Mouse (Mus musculus) lung, embryonic 16.5 days (tissue): ENCODE results near the gene Ephb6. TPM values are rescaled to one million over a fixed set of nuclear protein-coding genes. Genes with fewer than 3 reads are reported as not detected.

ENCODE experiments used
- ATAC-seq: fragments of 200-750 bp; cut with Nextera tagmentation; 2 replicates; pipeline ENCODE4 v1.8.0; 2017; ENCODE audit warnings: low read depth, mild to moderate bottlenecking, moderate library complexity
- H3K27ac ChIP-seq: fragments of 300-500 bp; sonication (generic); 2 replicates; pipeline ENCODE4 v1.5.1; 2014; ENCODE audit warnings: mild to moderate bottlenecking, control low read depth, low read length
- H3K27me3 ChIP-seq: fragments of 300-500 bp; sonication (generic); 2 replicates; pipeline ENCODE4 v1.6.1; 2014; ENCODE audit warnings: low read depth, low read length, mixed read lengths; ENCODE audit not compliant: control insufficient read depth, insufficient read depth
- H3K36me3 ChIP-seq: fragments of 300-500 bp; sonication (generic); 2 replicates; pipeline ENCODE4 v1.6.1; 2014; ENCODE audit warnings: low read length; ENCODE audit not compliant: control insufficient read depth, insufficient read depth
- H3K4me1 ChIP-seq: fragments of 300-500 bp; sonication (generic); replicated peaks from 2 replicates; pipeline ENCODE4 v1.6.1; 2014; ENCODE audit warnings: low read length, mixed read lengths; ENCODE audit not compliant: control insufficient read depth, insufficient read depth
- H3K4me2 ChIP-seq: fragments of 300-500 bp; sonication (generic); 2 replicates; pipeline ENCODE4 v1.6.1; 2014; ENCODE audit warnings: low read depth, low read length, control low read depth
- H3K4me3 ChIP-seq: fragments of 300-500 bp; sonication (generic); 2 replicates; pipeline ENCODE4 v1.5.1; 2014; ENCODE audit warnings: mild to moderate bottlenecking, low read length, control low read depth
- H3K9ac ChIP-seq: fragments of 300-500 bp; sonication (generic); 2 replicates; pipeline ENCODE4 v1.6.1; 2014; ENCODE audit warnings: low read length, control low read depth
- H3K9me3 ChIP-seq: fragments of 300-500 bp; sonication (generic); 2 replicates; pipeline ENCODE4 v1.6.1; 2016; ENCODE audit warnings: low read length; ENCODE audit not compliant: control insufficient read depth
- WGBS: fragments of 180-500 bp; shearing (Covaris S2); extraction: QIAGEN DNeasy Blood & Tissue Kit; methylation state at CpG from one replicate; pipeline ENCODE4 v1.1.7; 2014; 5-methylcytosine and 5-hydroxymethylcytosine counted together
- polyA plus RNA-seq: library from polyadenylated mRNA; unstranded; fragments of >200 nt; fragmentation: Nextera tagmentation; extraction: Ambion mirVana; gene quantifications from 2 replicates; pipeline ENCODE4 v1.2.1, GENCODE M21; 2015

The Ephb6 gene
- polyA plus RNA-seq, 1 experiment from 2014 or later = 12.0 TPM

DNA sequence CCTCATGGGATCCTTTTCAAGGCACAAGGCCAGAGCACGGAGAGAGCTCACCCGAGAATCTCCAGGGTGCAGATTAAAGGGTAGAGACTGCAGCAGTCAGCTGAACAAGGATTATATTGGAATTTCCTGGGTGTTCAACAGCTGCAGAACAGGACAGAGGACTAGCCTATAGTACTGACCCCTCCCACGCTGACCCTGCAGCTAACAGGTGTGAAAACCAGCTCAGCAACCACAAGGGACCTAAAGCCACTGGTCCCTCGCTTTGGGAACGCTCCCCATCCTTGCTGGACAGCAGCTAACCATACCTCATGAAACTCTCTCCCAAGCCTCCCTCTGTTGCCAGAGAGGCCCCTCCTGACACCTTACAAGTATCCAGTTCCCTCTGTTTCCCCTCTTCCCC lies 2.4 kb downstream of the Ephb6 start:
- H3K27me3 ChIP-seq = no peaks in the 10 kb centered on the region
- no peaks in the 10 kb centered on the region for H3K36me3 ChIP-seq
- WGBS = 52% methylated on average over 5 of the region's 5 CpGs
- H3K9me3 ChIP-seq = no peaks in the 10 kb centered on the region
- no peak overlapping the region for H3K27ac ChIP-seq
- no peak overlapping the region for H3K4me2 ChIP-seq
- peaks cover 9% of the 10 kb centered on the region for H3K4me1 ChIP-seq
- H3K4me3 ChIP-seq = no peak overlapping the region
- no peak overlapping the region for H3K9ac ChIP-seq
- ATAC-seq = no peak

DNA sequence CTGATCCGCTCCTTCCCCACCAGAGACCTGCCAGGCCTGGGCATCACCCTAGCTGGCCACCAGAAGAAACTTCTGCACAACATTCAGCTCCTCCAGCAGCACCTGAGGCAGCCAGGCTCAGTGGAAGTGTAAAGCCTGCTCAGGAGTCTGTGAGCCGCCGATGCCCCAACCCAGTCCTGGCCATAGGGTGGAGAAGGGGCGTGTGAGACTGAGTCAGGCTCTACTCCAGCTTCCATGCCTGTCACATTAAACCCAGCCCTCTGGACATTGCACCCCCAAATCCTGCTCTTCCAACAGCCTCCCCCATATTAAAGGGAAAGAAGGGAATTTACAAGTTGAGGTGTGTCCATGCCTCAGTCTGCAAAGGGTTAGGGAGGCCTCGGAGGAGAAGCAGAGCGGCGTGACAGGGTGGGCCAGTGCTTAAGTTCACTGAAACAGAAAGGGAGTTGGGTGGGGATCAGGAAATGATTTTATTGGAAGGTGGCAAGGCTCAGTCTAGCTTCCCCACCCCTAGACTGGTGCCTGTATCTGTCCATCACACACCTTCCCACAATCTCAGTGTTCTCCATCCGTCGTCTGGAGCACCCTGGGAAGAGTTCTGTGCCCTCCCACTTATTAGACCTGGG lies 15.0 kb downstream of the Ephb6 start:
- no peak for ATAC-seq
- Histone ChIP-seq H3K27ac (no peak overlapping the region), H3K9ac (no peak overlapping the region), H3K9me3 (no peaks in the 10 kb centered on the region), H3K27me3 (no peaks in the 10 kb centered on the region), H3K4me3 (no peak overlapping the region), H3K4me1 (no peaks in the 10 kb centered on the region), H3K4me2 (no peak overlapping the region), H3K36me3 (no peaks in the 10 kb centered on the region)
- WGBS = 86% methylated on average over 9 of the region's 9 CpGs

DNA sequence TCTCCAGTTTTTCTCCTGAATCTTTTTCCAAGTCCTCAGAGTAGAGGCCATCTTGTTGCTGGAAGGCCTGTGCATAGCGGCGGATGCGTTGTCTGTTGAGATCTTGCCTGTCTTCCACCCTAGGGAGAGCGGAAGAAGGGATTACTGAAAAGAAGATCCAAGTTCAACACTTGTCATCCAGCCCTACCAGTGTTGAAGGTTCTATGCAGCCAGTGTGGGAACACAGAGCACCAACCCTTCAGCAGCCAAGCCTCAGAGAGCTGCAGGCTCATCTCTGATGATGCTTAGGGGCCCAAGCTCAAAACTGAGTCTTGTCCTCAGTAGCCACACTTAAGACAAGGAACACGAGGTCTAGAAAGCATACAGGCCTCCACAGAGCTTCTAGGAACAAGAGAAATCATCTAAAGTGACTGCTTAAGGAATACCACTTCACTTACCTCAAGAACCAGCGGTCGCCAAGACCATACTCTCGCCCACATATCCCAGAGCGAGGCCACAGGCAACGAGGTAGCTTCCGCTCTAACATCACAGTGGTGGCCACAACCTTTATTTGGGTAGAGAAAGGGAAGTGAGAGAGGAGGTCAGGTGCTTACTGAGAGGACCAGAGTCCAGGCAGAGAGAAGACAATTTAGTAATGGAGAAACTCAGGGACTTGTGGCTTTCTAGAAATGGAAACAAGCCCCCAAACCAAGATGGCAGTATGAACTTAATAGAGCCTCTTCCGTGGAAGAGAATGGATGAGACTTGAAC lies 16.1 kb downstream of the Ephb6 start:
- Histone ChIP-seq H3K27me3 (no peaks in the 10 kb centered on the region), H3K4me2 (no peak overlapping the region), H3K4me1 (no peaks in the 10 kb centered on the region), H3K9me3 (no peaks in the 10 kb centered on the region), H3K36me3 (no peaks in the 10 kb centered on the region), H3K9ac (no peak overlapping the region), H3K27ac (no peak overlapping the region), H3K4me3 (no peak overlapping the region)
- no peak for ATAC-seq
- WGBS = 89% methylated on average over 12 of the region's 12 CpGs

DNA sequence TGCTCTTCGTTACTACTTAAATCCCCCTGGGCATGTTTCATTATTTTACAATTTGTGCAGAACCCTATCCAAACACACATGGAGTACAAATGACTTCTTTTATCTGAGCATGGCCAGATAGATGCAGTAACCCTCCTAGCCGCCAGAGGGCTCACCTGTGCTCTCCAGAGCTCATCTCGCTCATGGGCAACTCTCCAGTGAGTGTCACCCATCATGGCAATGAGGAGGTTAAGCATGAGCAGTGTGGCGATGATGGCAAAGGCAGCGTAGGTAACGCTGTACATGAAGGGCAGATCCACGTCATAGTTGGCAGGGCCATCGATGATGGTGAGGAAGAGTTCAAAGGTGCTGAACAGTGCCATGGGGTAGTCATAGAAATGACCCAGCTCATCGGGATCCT lies 17.4 kb downstream of the Ephb6 start:
- Histone ChIP-seq H3K36me3 (no peaks in the 10 kb centered on the region), H3K27ac (no peak overlapping the region), H3K4me3 (no peak overlapping the region), H3K4me2 (no peak overlapping the region), H3K4me1 (no peaks in the 10 kb centered on the region), H3K9me3 (no peaks in the 10 kb centered on the region), H3K9ac (no peak overlapping the region), H3K27me3 (no peaks in the 10 kb centered on the region)
- WGBS = 63% methylated on average over 9 of the region's 9 CpGs
- ATAC-seq = no peak

DNA sequence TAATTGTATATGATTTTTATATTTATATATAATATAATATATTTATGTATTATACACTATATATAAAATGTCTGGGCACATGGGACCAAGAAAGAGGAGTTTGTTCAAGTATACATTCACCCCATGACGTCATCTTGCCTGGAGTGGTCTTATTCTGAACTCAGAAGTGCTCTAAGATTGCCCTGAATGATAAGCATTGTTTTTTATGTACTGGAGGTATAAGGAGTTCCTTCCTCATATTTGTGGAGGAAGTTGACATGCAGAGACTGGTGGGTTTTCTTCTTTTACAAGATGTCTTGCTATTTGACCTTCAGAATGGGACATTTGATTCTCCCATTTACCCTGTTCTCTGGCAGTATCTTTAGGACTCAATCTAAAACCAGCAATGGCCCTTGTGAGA lies 22.9 kb downstream of the Ephb6 start:
- H3K9me3 ChIP-seq = no peaks in the 10 kb centered on the region
- H3K27ac ChIP-seq = no peak overlapping the region
- ATAC-seq = no peak
- 53% methylated on average over 1 of the region's 1 CpGs for WGBS
- H3K36me3 ChIP-seq = no peaks in the 10 kb centered on the region
- H3K4me2 ChIP-seq = no peak overlapping the region
- H3K27me3 ChIP-seq = no peaks in the 10 kb centered on the region
- no peaks in the 10 kb centered on the region for H3K4me1 ChIP-seq
- H3K4me3 ChIP-seq = no peak overlapping the region
- no peak overlapping the region for H3K9ac ChIP-seq

DNA sequence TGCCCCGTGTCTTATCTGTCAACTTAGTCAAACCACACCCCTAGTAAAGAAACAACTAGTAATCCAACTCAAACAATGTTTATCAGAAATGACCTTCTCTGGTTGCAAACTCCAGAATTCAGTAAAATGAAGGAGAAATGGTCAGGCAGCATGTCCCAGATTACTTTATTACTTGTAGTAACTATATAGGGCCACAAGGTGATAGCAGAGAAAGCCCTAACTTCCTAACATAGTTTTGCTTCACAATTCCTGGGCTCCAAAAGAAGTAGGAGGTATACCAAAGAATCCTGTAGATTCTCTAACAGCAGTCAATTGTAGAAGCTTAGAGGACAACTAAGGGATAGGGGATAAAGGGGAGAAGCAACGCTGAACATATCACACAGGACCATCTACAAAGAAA lies 25.5 kb downstream of the Ephb6 start:
- no peak overlapping the region for H3K4me3 ChIP-seq
- no peak overlapping the region for H3K27ac ChIP-seq
- H3K4me2 ChIP-seq = no peak overlapping the region
- no peaks in the 10 kb centered on the region for H3K9me3 ChIP-seq
- 45% methylated on average over 2 of the region's 2 CpGs for WGBS
- H3K9ac ChIP-seq = no peak overlapping the region
- ATAC-seq = no peak
- H3K4me1 ChIP-seq = no peaks in the 10 kb centered on the region
- no peaks in the 10 kb centered on the region for H3K36me3 ChIP-seq
- H3K27me3 ChIP-seq = no peaks in the 10 kb centered on the region

DNA sequence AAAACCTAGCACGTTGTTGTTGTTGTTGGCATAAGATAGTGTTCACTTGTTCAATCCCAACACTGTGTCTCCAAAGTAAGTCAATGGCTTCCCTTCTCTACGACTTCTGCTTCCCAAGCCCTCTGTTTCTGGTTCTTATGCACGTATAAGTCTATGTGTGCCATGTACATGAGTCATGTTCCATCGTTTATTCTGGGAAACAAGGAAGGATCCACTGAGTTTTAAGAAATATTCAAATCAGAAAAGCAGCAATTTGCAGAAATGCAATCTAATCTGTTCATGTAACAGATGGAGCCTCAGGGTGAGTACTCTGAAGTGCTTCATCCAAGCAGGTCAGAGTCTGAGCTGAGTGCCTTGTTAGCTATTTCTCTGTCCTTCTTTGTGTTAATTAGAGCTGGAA lies 26.3 kb downstream of the Ephb6 start:
- Histone ChIP-seq H3K27ac (no peak overlapping the region), H3K27me3 (no peaks in the 10 kb centered on the region), H3K9ac (no peak overlapping the region), H3K4me3 (no peak overlapping the region), H3K4me2 (no peak overlapping the region), H3K36me3 (no peaks in the 10 kb centered on the region), H3K4me1 (no peaks in the 10 kb centered on the region), H3K9me3 (no peaks in the 10 kb centered on the region)
- 78% methylated on average over 4 of the region's 4 CpGs for WGBS
- no peak for ATAC-seq

DNA sequence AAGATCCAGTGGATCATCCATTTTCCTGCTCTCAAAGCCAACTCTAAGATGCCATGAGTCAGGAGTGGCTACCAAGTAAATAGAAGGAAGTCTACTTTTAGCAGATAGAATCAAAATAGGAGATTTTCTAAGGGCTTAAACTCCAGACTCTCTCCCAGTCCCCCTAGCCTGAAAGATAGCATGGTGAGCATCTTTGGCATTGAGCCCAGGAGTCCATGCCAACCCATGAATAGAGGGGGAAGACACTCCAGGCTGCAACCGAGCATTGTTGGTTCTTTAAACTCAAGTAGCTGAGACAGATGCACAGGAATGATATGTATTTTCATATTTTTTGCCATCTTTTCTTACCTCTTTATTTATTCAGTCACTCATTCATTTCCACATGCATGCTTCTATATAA lies 29.9 kb downstream of the Ephb6 start:
- no peak overlapping the region for H3K9ac ChIP-seq
- H3K4me1 ChIP-seq = no peaks in the 10 kb centered on the region
- ATAC-seq = no peak
- H3K4me3 ChIP-seq = peak overlapping the region; percentile 47; the same call in 1 of the 2 replicates
- H3K27ac ChIP-seq = no peak overlapping the region
- H3K36me3 ChIP-seq = no peaks in the 10 kb centered on the region
- H3K4me2 ChIP-seq = peak overlapping the region; percentile 51; the same call in 1 of the 2 replicates
- H3K27me3 ChIP-seq = no peaks in the 10 kb centered on the region
- WGBS = 16% methylated on average over 1 of the region's 1 CpGs
- H3K9me3 ChIP-seq = no peaks in the 10 kb centered on the region

DNA sequence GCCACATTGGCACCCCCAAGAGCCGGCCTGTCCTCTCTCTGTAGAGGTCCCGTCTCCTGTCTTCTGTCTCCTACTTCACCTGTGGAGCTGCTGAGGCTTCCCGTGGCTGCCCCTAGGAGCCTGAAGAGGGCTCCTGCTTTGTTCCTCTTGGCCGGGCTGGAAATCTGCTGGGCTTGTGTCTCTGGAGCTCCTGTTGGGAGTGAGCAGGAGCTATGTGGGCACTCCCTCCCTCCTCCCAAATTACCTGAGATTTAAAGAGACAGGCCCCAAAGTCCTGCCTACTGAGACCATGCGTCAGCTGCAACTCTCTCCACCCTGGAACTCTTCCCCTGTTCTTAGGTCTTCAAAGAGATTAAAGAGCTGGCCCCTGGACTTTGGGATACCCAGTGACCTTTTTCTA lies 30.9 kb downstream of the Ephb6 start, which contains the start of gene Trpv6:
TSS of gene Trpv6 (minus strand) at position 228 of the 400 bp plus-strand sequence.
- H3K4me3 ChIP-seq = peak within 1 kb of the TSS; percentile 47

More for the DNA sequence above, 30.9 kb downstream of the Ephb6 start, which contains the start of gene Trpv6:
- ATAC-seq = peak; percentile 80
- Histone ChIP-seq H3K9me3 (no peaks in the 10 kb centered on the region), H3K36me3 (no peaks in the 10 kb centered on the region), H3K4me1 (peaks cover 3% of the 10 kb centered on the region; the same call in 1 of the 2 replicates), H3K4me2 (peak within 1 kb of the TSS; percentile 51), H3K9ac (peak within 1 kb of the TSS; percentile 60), H3K27ac (no peak within 1 kb of the TSS), H3K27me3 (no peaks in the 10 kb centered on the region)
- WGBS = 11% methylated on average over 5 of the region's 5 CpGs
